Mouse (Mus musculus) layer of hippocampus, adult 18-20 months (tissue): ENCODE measurements at regions not wholly inside any gene's neighbourhood (a gene's known extent, or its start where the extent isn't known, plus 50 kb on each side); places are given as distances from the start of the nearest gene placed in this dataset.
"Not testable (repeated sequence)": the region's sequence is repeated elsewhere in the genome, so short reads cannot be mapped to it uniquely, and the experiment has no call there.

Source experiments
- DNase-seq, 2 experiments: peaks; one replicate each; pipeline ENCODE4 v3.0.0; 2022; ENCODE audit warnings: low spot score in 2 of 2

DNA sequence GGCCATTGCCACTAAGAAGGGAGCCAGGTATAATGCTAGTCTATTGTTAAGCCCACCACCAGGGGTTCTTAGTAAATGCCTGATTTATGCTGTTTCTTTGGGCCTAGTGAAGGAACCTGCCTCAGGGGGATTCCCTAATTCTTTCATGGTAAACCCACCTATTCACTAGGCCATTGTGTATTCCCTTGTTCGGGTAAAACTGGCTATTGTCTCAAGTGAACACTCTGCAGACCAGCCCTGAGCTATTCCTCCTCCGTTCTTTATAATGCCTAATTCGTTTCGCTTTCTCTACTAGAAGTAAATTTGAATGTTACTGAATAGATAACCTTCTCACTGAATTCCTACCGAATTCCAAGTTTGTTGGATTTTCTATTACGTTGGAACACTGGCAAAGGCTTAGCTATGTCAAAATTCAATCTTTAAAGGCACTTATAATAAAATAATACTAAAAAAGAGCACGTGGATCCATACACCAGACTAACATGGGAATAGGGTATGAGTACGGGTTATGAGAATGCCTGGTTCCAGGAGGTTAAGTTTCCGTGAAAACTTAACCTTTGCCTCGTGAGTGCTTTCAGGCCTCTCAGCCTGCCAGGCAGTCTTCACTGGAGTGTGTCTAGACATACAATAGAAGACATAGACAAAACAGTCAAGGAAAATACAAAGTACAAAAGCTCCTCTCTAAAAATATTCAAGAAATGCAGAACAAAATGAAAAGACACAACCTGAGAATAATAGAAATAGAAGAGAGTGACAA is 536.8 kb upstream of the Cntn5 start:
- not testable (repeated sequence) for DNase-seq

GRCm38 (mm10) chr9:11436443-11437167 is 532.0 kb upstream of the Cntn5 start:
- no peak for DNase-seq

DNA sequence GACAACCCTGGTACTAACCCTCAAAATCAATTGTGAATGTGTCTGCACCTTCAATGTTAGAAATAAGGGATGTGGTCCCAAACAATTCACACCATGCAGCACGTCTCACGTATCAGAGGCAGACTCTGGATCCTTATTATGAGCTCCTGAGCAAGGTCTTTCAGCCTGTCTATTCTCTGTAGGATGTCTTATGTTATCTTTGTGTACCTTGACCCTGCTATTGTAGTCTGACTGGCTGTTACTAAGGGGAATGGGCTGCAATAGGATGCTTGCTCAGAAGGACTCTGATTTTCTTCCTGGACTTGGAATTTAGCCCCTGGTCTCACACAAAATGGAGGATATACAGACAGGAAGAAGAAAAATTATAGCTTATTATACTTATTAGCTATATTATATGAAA is 531.4 kb upstream of the Cntn5 start:
- no peak for DNase-seq

DNA sequence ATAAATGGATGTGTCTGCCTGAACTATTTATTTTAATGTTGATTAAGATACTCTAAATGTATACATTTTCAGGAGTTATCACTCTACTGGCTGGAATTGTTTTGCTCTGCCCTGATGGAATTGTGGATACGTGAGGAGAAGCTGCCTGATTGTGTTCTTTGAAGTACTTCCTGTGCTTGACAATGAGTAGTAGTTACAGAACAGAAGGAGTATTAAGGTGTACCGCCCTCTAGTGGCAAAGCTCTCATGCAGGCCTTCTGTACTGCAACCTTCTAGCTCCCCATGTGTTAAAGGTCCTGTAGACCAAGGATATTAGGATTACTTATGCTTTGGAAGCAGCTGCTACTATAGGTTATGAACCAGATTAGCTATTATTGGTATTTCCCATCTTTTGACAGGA is 530.4 kb upstream of the Cntn5 start:
- peak; percentile 3 to 55 for DNase-seq

DNA sequence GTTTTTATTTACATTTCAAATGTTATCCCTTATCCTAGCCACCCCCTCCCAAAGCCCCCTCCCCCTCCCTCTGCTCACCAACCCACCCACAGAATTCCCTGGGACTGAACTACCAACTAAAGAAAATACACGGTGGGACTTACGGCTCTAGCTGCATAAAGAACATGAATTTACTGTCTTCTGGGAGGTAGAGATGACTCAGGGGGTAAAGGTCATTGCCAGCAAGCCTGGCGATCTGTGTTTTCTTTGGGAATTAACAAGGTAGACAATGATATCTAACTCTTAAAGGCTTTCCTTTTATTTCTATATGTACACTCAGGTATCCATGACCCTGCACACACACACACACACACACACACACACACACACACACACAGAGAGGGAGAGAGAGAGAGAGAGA is 521.9 kb upstream of the Cntn5 start:
- no peak for DNase-seq

DNA sequence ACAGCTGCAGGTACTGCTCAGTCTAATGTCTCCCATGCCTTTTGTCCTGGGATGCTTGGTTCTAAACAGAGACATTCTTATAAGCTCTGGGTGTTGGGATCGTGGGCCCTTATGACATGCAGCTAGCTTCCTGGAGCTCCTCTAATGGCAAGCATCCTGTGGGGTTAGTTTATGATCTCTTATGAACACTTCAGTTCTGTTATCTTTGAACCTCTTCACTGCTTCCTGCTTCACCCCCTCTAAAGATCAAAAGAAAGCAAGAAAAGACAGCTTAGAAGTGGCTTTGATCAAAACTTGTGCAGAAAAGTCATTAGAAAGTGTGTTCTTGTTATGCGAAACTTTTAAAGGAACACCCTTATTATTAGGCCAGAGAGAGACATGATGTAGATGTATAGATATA is 492.3 kb upstream of the Cntn5 start:
- no peak for DNase-seq

DNA sequence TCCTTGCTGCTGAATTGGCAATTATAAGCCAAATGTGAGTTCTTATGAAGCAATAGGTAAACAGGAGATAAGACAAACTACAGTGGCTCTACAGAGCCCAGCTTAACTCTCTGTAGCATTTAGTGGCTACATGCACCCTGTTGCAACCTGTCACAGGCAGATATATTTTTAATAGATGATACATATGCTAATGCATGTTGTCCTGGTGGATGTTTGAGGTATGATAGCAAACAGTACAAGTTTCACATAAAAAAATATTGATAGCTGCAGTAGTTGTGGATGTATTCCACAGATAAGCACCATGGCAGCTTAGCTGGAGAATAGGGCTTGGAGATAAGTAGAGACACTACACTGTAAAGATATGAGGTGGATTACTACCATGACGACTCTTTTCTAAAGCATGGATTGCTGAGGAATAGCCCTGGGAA is 477.1 kb upstream of the Cntn5 start:
- DNase-seq, result no peak

- no peak for DNase-seq
These were observed 476.0 kb upstream of the Cntn5 start for GRCm38 (mm10) chr9:11380531-11380930.

DNA sequence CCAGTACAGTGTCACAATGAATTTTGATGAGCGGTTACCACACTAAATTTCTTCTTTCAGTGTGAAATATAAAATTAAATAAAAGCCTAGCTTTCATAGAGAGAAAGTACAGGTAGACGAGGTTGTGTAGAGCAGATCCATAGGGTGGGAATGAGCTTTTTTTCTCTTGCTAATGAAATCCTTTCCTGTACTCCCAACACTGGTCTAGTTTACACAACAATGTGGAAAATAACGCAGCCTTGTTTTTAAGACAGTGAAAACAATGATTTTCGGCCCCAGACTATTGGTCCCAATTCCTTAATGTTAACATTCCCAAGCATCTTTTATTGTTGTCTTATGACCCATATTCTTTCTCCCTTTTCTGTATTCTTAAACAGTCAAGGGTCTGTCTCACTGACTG is 473.5 kb upstream of the Cntn5 start:
- DNase-seq, result no peak

GRCm38 (mm10) chr9:11377586-11377985 is 473.0 kb upstream of the Cntn5 start:
- DNase-seq, result no peak

DNA sequence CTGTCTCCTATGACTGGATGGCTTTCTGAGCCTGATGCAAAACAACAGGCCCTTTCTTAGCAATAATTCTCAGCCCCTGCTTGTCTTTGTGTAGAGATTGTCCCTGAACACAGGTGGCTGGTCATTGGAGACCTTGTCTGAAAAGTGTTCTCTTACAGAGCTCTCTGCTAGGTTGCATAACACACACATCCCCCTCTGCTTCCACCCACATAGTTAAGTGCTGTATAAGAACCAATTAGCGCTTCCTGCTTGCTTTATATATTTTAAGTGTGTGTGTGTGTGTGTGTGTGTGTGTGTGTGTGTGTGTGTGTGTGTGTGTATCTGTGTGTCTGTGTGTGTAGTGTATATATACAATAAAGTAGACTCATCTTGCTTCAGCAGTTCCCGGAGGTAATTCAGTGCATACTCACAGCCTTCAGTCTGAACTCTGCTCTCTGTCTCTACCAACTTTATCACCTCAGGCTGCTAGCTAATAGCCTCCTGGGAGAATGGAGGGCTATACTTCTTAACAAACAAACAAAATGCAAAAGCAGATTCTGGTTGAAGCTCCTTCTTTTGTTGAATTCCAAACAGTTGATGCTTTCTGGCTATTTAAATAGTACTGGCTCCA is 468.8 kb upstream of the Cntn5 start:
- DNase-seq, result no peak

GRCm38 (mm10) chr9:11368056-11368455 is 463.5 kb upstream of the Cntn5 start:
- no peak for DNase-seq

DNA sequence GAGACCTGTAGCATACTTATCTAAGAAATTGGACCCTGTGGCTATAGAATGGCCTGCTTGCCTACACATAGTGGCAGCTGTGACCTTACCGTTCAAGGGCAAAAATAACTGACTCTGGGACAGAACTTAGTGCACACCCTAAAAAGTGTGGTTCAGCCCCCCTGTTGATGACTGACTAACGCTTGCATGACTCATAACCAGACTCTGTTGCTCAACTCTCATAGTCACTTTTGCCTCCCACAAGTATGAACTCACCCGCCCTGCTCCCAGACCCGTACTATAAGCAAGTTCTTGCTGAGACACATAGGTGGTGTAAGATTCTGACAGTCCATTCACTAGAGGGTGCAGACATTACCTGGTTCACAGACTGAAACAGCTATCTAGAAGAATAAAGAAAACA is 424.3 kb upstream of the Cntn5 start:
- no peak for DNase-seq

DNA sequence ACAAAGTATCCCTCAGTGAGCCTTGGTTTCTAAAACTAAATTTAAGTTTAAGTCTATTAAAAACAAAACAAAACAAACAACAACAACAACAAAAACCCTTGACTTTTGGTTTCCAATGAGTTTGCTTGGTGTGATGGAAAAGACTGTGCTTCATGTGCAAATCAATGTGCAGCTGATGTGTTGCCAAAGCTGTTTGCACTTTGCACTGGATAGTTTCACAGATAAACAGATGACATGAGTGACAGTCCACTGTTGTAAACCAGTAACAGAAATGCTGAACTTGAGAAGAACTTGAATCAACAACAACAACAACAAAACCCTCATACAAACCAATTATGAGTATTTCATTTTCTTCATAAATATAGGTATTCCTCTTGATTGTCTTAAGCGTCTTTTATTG is 412.6 kb upstream of the Cntn5 start:
- no peak for DNase-seq

GRCm38 (mm10) chr9:11297116-11297515 is 392.5 kb upstream of the Cntn5 start:
- DNase-seq, result not testable (repeated sequence)

DNA sequence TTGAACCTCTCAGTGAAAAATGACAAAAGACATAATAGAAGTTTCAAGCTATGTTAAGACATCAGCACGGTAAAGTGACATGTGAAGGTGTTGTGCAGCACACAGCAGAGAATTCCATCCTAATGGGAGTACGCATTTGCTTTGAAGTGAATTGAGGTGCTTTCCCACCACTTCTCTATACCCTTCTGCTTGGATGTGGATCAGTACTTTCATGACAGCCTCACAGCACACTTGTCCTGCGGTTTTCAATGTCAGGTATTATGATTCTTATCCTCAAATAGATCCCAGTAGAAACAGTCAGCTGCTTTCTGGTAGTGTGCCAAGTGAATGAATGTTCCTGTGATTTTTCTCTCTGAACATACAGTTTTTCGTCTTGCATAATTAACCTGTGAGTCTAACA is 380.6 kb upstream of the Cntn5 start:
- no peak for DNase-seq

DNA sequence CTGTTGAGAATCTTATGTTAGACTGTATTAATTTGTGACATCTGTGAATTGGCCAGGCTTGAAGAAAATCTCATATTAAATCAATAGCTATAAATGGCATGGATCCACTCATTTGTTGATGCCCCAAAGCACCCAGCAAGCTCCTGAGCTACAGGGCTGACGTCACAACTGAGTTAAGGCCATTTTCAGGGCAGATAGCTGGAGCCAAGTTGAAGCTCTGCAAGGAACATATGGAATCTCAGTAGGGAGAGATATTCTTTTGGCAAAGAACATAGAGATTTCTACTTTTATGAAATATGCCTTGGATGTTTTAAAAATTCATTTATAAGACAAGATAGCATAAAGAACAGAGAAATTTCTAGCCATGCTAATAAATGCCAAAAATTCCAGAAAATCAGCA is 380.0 kb upstream of the Cntn5 start:
- DNase-seq, result no peak

DNA sequence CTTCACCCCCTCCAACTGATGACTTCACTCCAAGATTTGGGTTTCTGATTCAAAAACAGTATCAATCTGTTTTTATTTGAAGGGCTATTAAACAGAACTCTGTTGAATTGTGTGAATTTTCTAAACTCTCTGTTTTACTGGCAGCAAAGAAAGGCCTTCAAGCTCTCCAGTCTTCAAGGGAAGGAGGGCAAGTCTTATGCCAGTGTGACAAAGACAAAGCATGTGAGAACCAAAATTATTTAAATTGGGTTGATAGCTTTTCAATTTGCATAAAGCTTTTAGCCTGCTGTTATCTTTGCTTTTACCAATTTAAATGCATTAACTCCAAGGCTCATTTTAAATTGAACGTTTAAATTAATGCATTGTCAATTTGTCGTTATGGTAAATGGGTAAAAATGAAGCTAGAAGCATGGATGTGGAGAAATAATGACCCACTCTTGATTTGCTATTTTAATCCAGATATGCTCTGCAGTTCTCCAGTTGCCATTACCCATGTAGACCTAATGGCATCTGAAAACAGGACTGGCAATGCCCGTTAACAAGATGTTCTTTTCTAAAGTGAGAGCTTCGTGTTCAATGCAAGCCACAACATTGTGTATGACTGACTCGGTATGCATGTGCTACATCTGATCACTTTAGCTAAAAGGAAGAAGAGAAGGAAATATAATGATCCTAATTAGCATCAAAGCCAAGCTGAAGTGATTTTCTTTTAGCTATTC is 375.0 kb upstream of the Cntn5 start:
- DNase-seq, result no peak

DNA sequence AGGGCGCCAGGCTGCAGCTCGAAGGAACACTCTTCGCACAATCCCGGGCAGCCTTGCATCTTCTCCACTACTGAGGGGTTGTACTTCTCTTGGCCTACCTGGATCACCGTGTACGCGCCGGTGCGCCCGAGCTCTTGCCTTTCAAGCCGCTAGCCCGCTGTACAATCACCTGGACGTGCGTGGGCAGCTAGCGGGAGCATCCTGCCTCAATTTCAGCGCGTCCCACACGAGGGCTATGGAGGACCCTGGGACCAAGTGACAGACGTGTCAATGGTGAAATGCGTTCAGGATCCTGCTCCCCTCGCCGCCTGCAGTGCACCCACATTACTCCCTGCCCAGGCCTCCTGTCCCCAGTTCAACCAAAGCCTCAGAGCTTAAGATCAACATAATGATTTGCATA is 373.2 kb upstream of the Cntn5 start:
- no peak for DNase-seq

- no peak for DNase-seq
These were observed 372.4 kb upstream of the Cntn5 start for GRCm38 (mm10) chr9:11276966-11277365.

DNA sequence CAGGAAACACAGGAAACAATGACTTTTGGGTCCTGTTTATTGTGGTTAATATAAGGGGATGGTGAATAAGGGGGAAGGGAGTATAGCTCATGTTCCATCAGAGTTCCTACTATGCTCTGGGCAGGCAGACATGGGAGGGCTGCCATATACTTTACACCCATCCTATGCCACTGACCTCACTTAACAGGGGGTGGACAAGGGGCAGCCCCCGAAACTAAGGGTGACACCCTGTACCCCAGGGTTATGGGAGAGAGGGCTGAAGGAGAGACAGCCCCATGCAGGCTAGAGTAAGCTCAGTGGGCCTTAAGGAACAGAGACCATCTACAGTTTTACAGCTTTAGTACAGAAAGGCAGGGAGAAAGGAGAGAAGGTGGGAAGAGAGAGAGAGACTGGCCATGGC is 352.3 kb upstream of the Cntn5 start:
- DNase-seq, result no peak

DNA sequence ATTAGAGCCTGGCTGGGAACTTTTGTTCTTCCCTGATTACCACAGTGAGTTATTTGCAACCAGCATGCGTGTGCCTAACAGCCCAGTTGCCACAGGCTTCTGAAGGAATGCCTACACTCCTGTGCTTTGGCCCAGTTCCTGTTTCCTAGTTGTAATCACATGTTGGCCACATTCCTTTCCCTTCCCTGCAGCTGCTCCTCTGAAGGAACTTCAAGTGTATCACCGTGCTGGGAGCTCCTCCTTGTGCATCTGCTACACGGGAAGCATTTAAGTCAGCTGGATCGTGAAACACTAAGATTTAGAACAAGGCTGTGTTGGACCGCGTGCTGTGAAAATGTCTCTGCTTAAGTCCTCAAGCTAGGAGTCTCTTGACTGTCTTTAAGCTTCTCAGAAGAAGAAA is 302.3 kb upstream of the Cntn5 start:
- peak; percentile 1 to 54 for DNase-seq
